Mouse (Mus musculus): ENCODE measurements around the gene Rnf145. TPM values are rescaled to one million over a fixed set of nuclear protein-coding genes. Genes with fewer than 3 reads are reported as not detected.
A peak's percentile ranks its signal among the peaks of the same experiment; 100 is the strongest.

Gene Rnf145
- 82.8 and 85.4 TPM in 2 replicates for polyA plus RNA-seq (2014; fragmentation: Nextera tagmentation; extraction: Ambion mirVana)

DNA sequence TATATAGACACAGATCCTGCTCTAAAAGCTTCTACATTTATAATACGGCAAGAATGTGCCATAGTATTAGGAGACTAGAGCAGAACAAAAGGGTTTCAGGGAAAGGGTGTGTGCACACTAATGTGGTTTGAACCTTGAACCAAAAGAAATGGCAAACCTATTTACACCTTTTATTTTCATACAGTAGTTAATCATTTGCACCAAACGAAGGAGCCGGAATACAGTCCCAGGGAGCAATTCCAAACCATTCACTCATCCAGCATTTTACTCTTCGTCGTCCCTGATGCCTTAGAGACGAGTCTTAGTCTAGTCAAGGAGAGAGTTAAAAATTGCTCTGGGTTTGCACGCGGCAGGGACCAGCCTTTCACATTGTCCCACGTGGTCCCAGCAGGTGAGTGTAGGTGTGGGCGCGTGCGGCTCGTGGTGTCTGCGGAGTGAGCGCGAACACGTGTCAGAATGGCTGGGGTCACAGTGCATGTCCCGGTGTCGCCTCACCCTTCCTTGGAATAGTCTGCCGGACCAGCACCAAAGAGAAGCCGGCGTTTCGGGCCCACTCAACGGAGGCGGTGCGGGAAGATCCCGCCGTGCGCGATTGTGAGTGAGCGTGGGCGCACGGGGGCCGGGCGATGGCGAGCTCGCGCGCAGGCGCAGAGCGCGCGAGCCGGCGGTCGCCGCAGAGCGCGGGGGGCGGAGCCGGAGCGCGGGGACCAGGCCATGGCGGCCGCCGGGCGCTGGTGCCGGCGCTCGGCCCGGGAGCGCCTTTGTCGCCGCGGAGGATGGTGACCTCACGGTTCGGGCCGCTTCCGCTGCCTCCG lies at the start of gene Rnf145:
TSS of gene Rnf145 (plus strand) at position 684 of the 815 bp plus-strand sequence.
- Histone ChIP-seq H3K36me3 (ENCODE audit: control insufficient read depth, insufficient read depth, low read length) (no peaks in the 10 kb centered on the region), H3K27ac (replicated peaks; ENCODE audit: low read depth, low read length) (peak within 1 kb of the TSS; percentile 91), H3K4me3 (ENCODE audit: low read depth, low read length) (peak within 1 kb of the TSS; percentile 86), H3K9me3 (ENCODE audit: control insufficient read depth, low read length) (no peaks in the 10 kb centered on the region), H3K9ac (ENCODE audit: low read depth, low read length) (peak within 1 kb of the TSS; percentile 93), H3K27me3 (replicated peaks; ENCODE audit: control insufficient read depth, insufficient read depth, low read length) (no peaks in the 10 kb centered on the region), H3K4me1 (ENCODE audit: control insufficient read depth, insufficient read depth, low read length) (peaks cover 16% of the 10 kb centered on the region; the same call in 1 of the 2 replicates), H3K4me2 (ENCODE audit: low read depth, low read length) (peak within 1 kb of the TSS; percentile 80)
- ATAC-seq (ENCODE audit: low read depth), result peak; percentile 85
- DNase-seq (ENCODE audit: low spot score), result peak; percentile 73
- WGBS, result 1% methylated on average over 20 of the region's 70 CpGs

DNA sequence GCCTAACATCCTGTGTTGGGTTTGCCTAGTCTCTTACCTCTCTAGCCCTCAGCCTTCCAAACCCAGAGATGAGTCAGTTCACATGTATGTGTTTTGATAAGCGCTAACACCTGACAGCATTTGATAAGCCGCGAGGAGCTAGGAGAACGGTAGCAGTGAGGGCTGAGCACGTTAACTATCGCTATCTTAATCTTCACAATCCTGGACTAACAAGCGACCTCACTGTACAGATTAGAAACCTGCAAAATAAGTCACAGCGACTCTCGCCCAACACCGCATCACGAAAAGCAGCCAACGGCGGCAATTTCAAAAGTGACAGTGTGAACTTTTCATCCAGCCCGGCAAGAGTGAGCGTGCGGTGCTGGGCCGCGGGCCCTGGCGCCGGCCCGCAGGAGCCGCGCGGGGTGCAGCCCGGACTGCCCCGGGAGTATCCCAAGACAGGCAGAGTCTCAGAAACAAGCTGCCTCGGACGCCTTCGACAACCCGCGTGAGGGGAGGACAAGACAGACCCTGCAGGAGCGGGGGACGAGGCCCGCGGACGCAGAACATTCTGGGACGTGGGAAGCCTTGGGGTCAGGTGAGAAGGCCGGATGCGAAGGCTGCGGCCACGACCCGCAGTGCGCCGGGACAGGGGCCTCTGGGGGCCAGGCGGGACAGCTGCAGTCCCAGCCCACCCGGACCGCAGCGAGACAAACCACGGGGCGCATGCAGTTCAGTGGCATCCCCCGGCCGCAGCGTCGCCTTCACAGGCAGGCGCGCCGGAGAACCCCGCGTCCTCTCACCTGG lies 48.9 kb upstream of the Rnf145 start:
- H3K36me3 ChIP-seq (ENCODE audit: control insufficient read depth, insufficient read depth, low read length), result peaks cover 14% of the 10 kb centered on the region

DNA sequence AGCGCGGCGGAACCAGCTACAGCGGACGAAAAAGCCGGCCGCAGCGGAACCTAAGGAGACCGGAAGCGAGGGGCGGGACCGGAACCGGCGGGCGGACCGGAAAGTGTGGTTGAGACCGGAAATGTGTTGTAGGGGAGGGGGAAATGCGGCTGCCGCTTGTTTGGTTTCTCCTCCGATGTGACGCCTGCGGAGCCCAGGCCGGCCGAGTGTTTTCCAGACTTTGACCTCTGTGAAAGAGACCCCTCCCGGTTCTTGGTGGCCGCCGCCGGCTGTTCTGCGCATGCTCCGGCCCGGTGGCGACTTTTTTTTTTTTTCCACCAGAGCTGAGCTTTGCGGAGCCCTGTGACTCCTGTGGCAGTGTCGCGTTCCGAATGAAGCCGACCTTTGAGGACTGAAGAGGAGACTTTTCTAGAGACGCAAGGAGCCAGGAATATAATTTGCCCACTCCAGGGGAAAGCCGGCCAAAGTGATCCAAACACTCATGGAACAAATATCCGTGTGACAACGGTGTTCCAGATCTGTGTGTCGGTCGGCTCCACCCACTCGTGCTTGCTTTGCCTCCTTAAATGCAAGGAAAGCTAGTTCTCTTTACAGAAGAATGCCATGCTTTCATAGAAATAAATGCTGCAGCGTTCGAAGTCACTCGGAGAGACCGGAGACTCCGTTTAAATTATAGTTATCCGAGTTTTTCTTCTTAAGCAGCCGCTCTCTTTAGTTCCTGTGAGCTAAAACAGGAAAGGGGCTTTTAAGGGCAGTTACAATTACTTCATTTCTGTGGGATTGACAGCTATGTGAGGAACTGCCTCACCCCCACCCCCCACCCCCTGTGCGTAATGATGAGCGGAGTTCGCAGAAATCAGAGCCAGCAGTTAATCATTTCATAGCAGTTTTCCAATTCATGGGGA lies 48.1 kb upstream of the Rnf145 start, which contains the start of gene Ublcp1:
TSS of gene Ublcp1 (minus strand) at position 67 of the 905 bp plus-strand sequence.
- H3K36me3 ChIP-seq (ENCODE audit: control insufficient read depth, insufficient read depth, low read length), result peaks cover 7% of the 10 kb centered on the region; the same call in 1 of the 2 replicates
- peak within 1 kb of the TSS; percentile 97 for H3K4me3 ChIP-seq (ENCODE audit: low read depth, low read length)
- ATAC-seq (ENCODE audit: low read depth) (peak; percentile 94), DNase-seq (ENCODE audit: low spot score) (peak; percentile 96)
- no peaks in the 10 kb centered on the region for H3K27me3 ChIP-seq (replicated peaks; ENCODE audit: control insufficient read depth, insufficient read depth, low read length)
- peak within 1 kb of the TSS; percentile 91 for H3K27ac ChIP-seq (replicated peaks; ENCODE audit: low read depth, low read length)
- H3K4me1 ChIP-seq (ENCODE audit: control insufficient read depth, insufficient read depth, low read length), result peaks cover 12% of the 10 kb centered on the region
- H3K4me2 ChIP-seq (ENCODE audit: low read depth, low read length), result peak within 1 kb of the TSS; percentile 93
- H3K9ac ChIP-seq (ENCODE audit: low read depth, low read length), result peak within 1 kb of the TSS; percentile 88
- under 1% methylated on average over 49 of the region's 54 CpGs for WGBS
- no peaks in the 10 kb centered on the region for H3K9me3 ChIP-seq (ENCODE audit: control insufficient read depth, low read length)

More for the DNA sequence above, 48.9 kb upstream of the Rnf145 start:
- H3K4me3 ChIP-seq (ENCODE audit: low read depth, low read length), result peak overlapping the region; percentile 97
- whole genome bisulfite sequencing, result under 1% methylated on average over 48 of the region's 59 CpGs
- H3K9ac ChIP-seq (ENCODE audit: low read depth, low read length), result peak overlapping the region; percentile 88
- peak overlapping the region; percentile 93 for H3K4me2 ChIP-seq (ENCODE audit: low read depth, low read length)
- ATAC-seq (ENCODE audit: low read depth), result peak; percentile 69
- peak overlapping the region; percentile 91 for H3K27ac ChIP-seq (replicated peaks; ENCODE audit: low read depth, low read length)
- peak; percentile 23 for DNase-seq (ENCODE audit: low spot score)
- no peaks in the 10 kb centered on the region for H3K9me3 ChIP-seq (ENCODE audit: control insufficient read depth, low read length)
- H3K4me1 ChIP-seq (ENCODE audit: control insufficient read depth, insufficient read depth, low read length), result peaks cover 12% of the 10 kb centered on the region
- H3K27me3 ChIP-seq (replicated peaks; ENCODE audit: control insufficient read depth, insufficient read depth, low read length), result no peaks in the 10 kb centered on the region

DNA sequence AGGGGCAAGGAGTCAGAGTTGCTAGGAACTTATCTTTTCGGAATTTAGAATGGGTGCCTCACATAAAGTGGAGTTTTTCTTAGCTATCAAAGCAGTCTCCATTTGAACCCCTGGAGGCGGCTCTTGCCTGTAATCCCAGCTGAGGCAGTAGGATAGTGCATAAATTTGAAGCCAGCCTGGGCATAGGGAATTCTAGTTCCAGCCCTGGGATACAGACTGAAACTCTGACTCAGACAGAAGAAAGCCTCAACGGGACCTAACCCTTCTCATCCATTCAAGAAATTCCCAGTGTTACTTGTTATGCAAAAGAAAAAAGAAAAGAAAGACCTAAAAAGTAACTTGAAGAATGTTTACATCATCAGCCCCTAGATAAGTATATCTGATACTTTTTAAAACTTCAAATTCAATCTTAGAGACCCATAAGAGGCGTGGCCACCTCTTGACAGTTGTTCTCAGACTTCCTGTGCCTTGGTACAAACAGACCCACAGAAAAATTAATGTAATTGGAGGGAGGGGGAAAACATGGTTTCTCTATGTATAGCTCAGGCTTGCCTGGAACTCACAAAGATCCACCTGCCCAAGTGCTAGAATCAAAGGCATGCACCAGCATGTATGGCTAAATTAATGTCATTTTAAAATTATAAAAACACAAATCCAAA lies 47.3 kb upstream of the Rnf145 start:
- ATAC-seq (ENCODE audit: low read depth), result no peak
- peak overlapping the region; percentile 97 for H3K4me3 ChIP-seq (ENCODE audit: low read depth, low read length)
- no peaks in the 10 kb centered on the region for H3K36me3 ChIP-seq (ENCODE audit: control insufficient read depth, insufficient read depth, low read length)
- H3K9me3 ChIP-seq (ENCODE audit: control insufficient read depth, low read length), result no peaks in the 10 kb centered on the region
- H3K4me1 ChIP-seq (ENCODE audit: control insufficient read depth, insufficient read depth, low read length), result peaks cover 12% of the 10 kb centered on the region
- peak overlapping the region; percentile 93 for H3K4me2 ChIP-seq (ENCODE audit: low read depth, low read length)
- peak overlapping the region; percentile 91 for H3K27ac ChIP-seq (replicated peaks; ENCODE audit: low read depth, low read length)
- WGBS, result 19% methylated on average over 4 of the region's 4 CpGs
- H3K9ac ChIP-seq (ENCODE audit: low read depth, low read length), result peak overlapping the region; percentile 88
- peak; percentile 10 for DNase-seq (ENCODE audit: low spot score)
- no peaks in the 10 kb centered on the region for H3K27me3 ChIP-seq (replicated peaks; ENCODE audit: control insufficient read depth, insufficient read depth, low read length)

DNA sequence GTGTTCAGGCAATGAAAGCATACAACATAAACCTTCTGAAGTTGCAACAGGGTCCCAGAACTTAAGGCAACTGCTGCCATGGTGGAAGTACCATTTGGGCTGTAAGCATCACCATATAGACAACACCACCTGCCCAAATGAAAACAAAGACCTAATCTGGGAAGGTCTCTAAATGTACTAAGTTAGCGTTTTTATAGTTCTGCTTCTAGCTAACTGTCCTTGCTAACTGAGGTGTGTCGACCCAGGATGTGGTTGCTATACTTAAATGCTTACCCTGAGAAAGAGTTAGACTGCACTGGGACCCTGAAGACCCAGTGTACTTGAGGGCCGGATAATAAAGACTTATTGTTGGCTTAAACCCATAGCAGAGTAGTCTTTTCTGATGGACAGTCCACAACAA lies 43.3 kb upstream of the Rnf145 start:
- Histone ChIP-seq H3K36me3 (ENCODE audit: control insufficient read depth, insufficient read depth, low read length) (no peaks in the 10 kb centered on the region), H3K27ac (replicated peaks; ENCODE audit: low read depth, low read length) (no peak overlapping the region), H3K27me3 (replicated peaks; ENCODE audit: control insufficient read depth, insufficient read depth, low read length) (no peaks in the 10 kb centered on the region), H3K9ac (ENCODE audit: low read depth, low read length) (no peak overlapping the region), H3K4me3 (ENCODE audit: low read depth, low read length) (no peak overlapping the region), H3K4me2 (ENCODE audit: low read depth, low read length) (no peak overlapping the region), H3K9me3 (ENCODE audit: control insufficient read depth, low read length) (no peaks in the 10 kb centered on the region), H3K4me1 (ENCODE audit: control insufficient read depth, insufficient read depth, low read length) (peaks cover 8% of the 10 kb centered on the region; the same call in 1 of the 2 replicates)
- no peak for ATAC-seq (ENCODE audit: low read depth)
- 59% methylated on average over 3 of the region's 3 CpGs for WGBS
- DNase-seq (ENCODE audit: low spot score), result no peak

DNA sequence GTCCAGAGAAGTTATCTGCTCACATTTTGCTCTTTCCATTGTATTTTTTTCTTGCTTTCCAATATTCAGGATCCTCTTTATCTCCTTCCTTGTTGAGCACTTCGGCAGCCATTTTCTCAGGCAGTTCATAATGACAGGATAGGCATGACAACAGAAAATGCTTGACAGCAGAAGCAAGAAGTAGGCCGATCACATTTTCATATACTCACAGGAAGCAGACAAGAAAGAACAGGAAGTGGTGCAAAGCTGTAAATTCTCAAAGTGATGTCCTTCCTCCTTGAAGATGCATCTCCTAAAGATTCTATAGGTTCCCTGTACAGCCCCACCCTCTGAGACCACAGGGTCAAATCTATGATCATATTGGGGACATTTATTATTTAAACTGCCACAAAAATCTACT lies 42.3 kb upstream of the Rnf145 start:
- ATAC-seq (ENCODE audit: low read depth) (no peak), DNase-seq (ENCODE audit: low spot score) (no peak)
- H3K36me3 ChIP-seq (ENCODE audit: control insufficient read depth, insufficient read depth, low read length), result no peaks in the 10 kb centered on the region
- no peak overlapping the region for H3K4me2 ChIP-seq (ENCODE audit: low read depth, low read length)
- H3K9me3 ChIP-seq (ENCODE audit: control insufficient read depth, low read length), result no peaks in the 10 kb centered on the region
- H3K4me3 ChIP-seq (ENCODE audit: low read depth, low read length), result no peak overlapping the region
- no peak overlapping the region for H3K27ac ChIP-seq (replicated peaks; ENCODE audit: low read depth, low read length)
- 79% methylated on average over 2 of the region's 2 CpGs for whole genome bisulfite sequencing
- H3K9ac ChIP-seq (ENCODE audit: low read depth, low read length), result no peak overlapping the region
- H3K4me1 ChIP-seq (ENCODE audit: control insufficient read depth, insufficient read depth, low read length), result peaks cover 5% of the 10 kb centered on the region; the same call in 1 of the 2 replicates
- H3K27me3 ChIP-seq (replicated peaks; ENCODE audit: control insufficient read depth, insufficient read depth, low read length), result no peaks in the 10 kb centered on the region

DNA sequence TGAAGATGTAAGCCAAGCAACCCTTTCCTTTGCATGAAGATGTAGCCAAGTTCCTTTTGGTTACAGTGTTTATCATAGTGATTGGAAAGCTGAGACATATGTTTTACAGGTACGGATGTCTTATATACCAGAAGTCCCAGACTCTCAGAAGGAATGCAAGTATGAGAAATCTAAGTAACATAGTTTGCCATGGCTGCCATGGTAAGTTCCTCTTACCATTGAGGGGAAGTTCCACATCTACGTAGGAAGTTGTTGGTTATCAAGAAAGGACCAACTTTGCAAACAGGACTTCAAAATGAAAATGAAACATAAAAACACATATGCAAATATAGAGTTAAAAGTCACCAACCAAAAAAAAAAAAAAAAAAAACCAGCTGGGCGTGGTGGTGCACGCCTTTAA lies 40.4 kb upstream of the Rnf145 start:
- Histone ChIP-seq H3K4me2 (ENCODE audit: low read depth, low read length) (no peak overlapping the region), H3K27me3 (replicated peaks; ENCODE audit: control insufficient read depth, insufficient read depth, low read length) (no peaks in the 10 kb centered on the region), H3K4me1 (ENCODE audit: control insufficient read depth, insufficient read depth, low read length) (no peaks in the 10 kb centered on the region), H3K27ac (replicated peaks; ENCODE audit: low read depth, low read length) (no peak overlapping the region), H3K9me3 (ENCODE audit: control insufficient read depth, low read length) (no peaks in the 10 kb centered on the region), H3K36me3 (ENCODE audit: control insufficient read depth, insufficient read depth, low read length) (no peaks in the 10 kb centered on the region), H3K9ac (ENCODE audit: low read depth, low read length) (no peak overlapping the region), H3K4me3 (ENCODE audit: low read depth, low read length) (no peak overlapping the region)
- DNase-seq (ENCODE audit: low spot score), result no peak
- WGBS, result 87% methylated on average over 4 of the region's 4 CpGs
- no peak for ATAC-seq (ENCODE audit: low read depth)

All from embryonic facial prominence, embryonic 14.5 days (tissue).